Mouse (Mus musculus): ENCODE results near the gene Fam161b.
"Not testable (repeated sequence)": the region's sequence is repeated elsewhere in the genome, so short reads cannot be mapped to it uniquely, and the experiment has no call there.

Gene Fam161b

GRCm38 (mm10) chr12:84373831-84374481 lies 12.3 kb upstream of the Fam161b start:
- DNase-seq: no peak

GRCm38 (mm10) chr12:84371647-84372046 lies 10.0 kb upstream of the Fam161b start:
- DNase-seq: no peak

- DNase-seq: peak in 1 of 2 experiments; percentile 14
Observed at GRCm38 (mm10) chr12:84366971-84367370, 5.3 kb upstream of the Fam161b start.

GRCm38 (mm10) chr12:84365137-84365536 lies 3.5 kb upstream of the Fam161b start:
- no peak for DNase-seq

- no peak for DNase-seq
Observed at GRCm38 (mm10) chr12:84364291-84364690, 2.7 kb upstream of the Fam161b start.

- no peak for DNase-seq
Observed at GRCm38 (mm10) chr12:84362872-84363271, 1.2 kb upstream of the Fam161b start.

GRCm38 (mm10) chr12:84358699-84359098 lies 2.9 kb downstream of the Fam161b start:
- not testable (repeated sequence) for DNase-seq

- peak; percentile 38 to 81 for DNase-seq
Observed at GRCm38 (mm10) chr12:84347192-84347591, 14.4 kb downstream of the Fam161b start.

GRCm38 (mm10) chr12:84336963-84337625 lies 24.5 kb downstream of the Fam161b start:
- DNase-seq: no peak

GRCm38 (mm10) chr12:84327111-84327512 lies 34.5 kb downstream of the Fam161b start:
- peak; percentile 48 to 50 for DNase-seq

GRCm38 (mm10) chr12:84316721-84317621 lies 44.7 kb downstream of the Fam161b start, which contains the start of gene Zfp410:
Zfp410 (plus strand) TSS chr12:84316852.
- peak; percentile 92 to 94 for DNase-seq

- DNase-seq: no peak
Observed at GRCm38 (mm10) chr12:84316006-84316405, 45.6 kb downstream of the Fam161b start.

GRCm38 (mm10) chr12:84311306-84311705 lies 50.3 kb downstream of the Fam161b start:
- DNase-seq: no peak

GRCm38 (mm10) chr12:84304554-84304953 lies 57.1 kb downstream of the Fam161b start:
- DNase-seq: no peak

GRCm38 (mm10) chr12:84304101-84304500 lies 57.5 kb downstream of the Fam161b start:
- DNase-seq: no peak

- DNase-seq: no peak
Observed at GRCm38 (mm10) chr12:84299265-84299664, 62.4 kb downstream of the Fam161b start.

- no peak for DNase-seq
Observed at GRCm38 (mm10) chr12:84297851-84298250, 63.8 kb downstream of the Fam161b start.
